Mouse (Mus musculus): ENCODE measurements at regions not wholly inside any gene's neighbourhood (a gene's known extent, or its start where the extent isn't known, plus 50 kb on each side); places are given as distances from the start of the nearest gene placed in this dataset.
A peak's percentile ranks its signal among the peaks of the same experiment; 100 is the strongest.

GRCm38 (mm10) chr2:61499266-61499665 lies 79.1 kb upstream of the Tank start:
- no peak for DNase-seq
- Histone ChIP-seq H3K27ac (no peak overlapping the region), H3K9ac (ENCODE audit: low read depth, low read length) (no peak overlapping the region)

GRCm38 (mm10) chr2:61497930-61498329 lies 80.5 kb upstream of the Tank start:
- Histone ChIP-seq H3K9ac (ENCODE audit: low read depth, low read length) (no peak overlapping the region), H3K79me2 (replicated peaks; ENCODE audit: control insufficient read depth, insufficient read depth, low read length) (no peaks in the 10 kb centered on the region), H3K4me1 (ENCODE audit: control insufficient read depth, insufficient read depth, low read length) (peaks cover 1% of the 10 kb centered on the region; the same call in 1 of the 2 replicates), H3K27me3 (ENCODE audit: control insufficient read depth, insufficient read depth, low read length) (no peaks in the 10 kb centered on the region), H3K27ac (no peak overlapping the region), H3K36me3 (ENCODE audit: control insufficient read depth, insufficient read depth, low read length) (no peaks in the 10 kb centered on the region), H3K4me3 (no peak overlapping the region)
- TF ChIP-seq EP300 (IDR thresholded peaks at IDR 0.05; ENCODE audit: insufficient read depth, low read depth, low read length): no peak
- TF ChIP-seq POLR2A (IDR thresholded peaks at IDR 0.05; ENCODE audit: insufficient read depth, low read depth, low read length): no peak
- no peak for TF ChIP-seq CTCF (IDR thresholded peaks at IDR 0.05)
- WGBS: 63% methylated on average over 5 of the region's 5 CpGs
- DNase-seq: no peak
- intact Hi-C loops (cut with DNase I): loop anchor here (10.0 kb wide), 1 partner anchor 467 kb away; no protein-coding TSS in a partner anchor

More at GRCm38 (mm10) chr2:61499266-61499665, 79.1 kb upstream of the Tank start:
- no peak overlapping the region for H3K4me3 ChIP-seq
- H3K4me1 ChIP-seq (ENCODE audit: control insufficient read depth, insufficient read depth, low read length): peaks cover under 1% of the 10 kb centered on the region; the same call in 1 of the 2 replicates
- TF ChIP-seq CTCF (IDR thresholded peaks at IDR 0.05) (no peak), POLR2A (IDR thresholded peaks at IDR 0.05; ENCODE audit: insufficient read depth, low read depth, low read length) (no peak), EP300 (IDR thresholded peaks at IDR 0.05; ENCODE audit: insufficient read depth, low read depth, low read length) (no peak)
- 44% methylated on average over 1 of the region's 1 CpGs for WGBS
- intact Hi-C loops (cut with DNase I): loop anchor here (10.0 kb wide), 1 partner anchor 466 kb away; no protein-coding TSS in a partner anchor
- H3K36me3 ChIP-seq (ENCODE audit: control insufficient read depth, insufficient read depth, low read length): no peaks in the 10 kb centered on the region
- no peaks in the 10 kb centered on the region for H3K79me2 ChIP-seq (replicated peaks; ENCODE audit: control insufficient read depth, insufficient read depth, low read length)
- H3K27me3 ChIP-seq (ENCODE audit: control insufficient read depth, insufficient read depth, low read length): no peaks in the 10 kb centered on the region

- Histone ChIP-seq H3K36me3 (ENCODE audit: control insufficient read depth, insufficient read depth, low read length) (no peaks in the 10 kb centered on the region), H3K79me2 (replicated peaks; ENCODE audit: control insufficient read depth, insufficient read depth, low read length) (no peaks in the 10 kb centered on the region), H3K4me3 (no peak overlapping the region), H3K9ac (ENCODE audit: low read depth, low read length) (no peak overlapping the region), H3K27ac (no peak overlapping the region), H3K27me3 (ENCODE audit: control insufficient read depth, insufficient read depth, low read length) (no peaks in the 10 kb centered on the region), H3K4me1 (ENCODE audit: control insufficient read depth, insufficient read depth, low read length) (peaks cover 1% of the 10 kb centered on the region; the same call in 1 of the 2 replicates)
- DNase-seq: no peak
- 83% methylated on average over 2 of the region's 2 CpGs for WGBS
- TF ChIP-seq CTCF (IDR thresholded peaks at IDR 0.05): no peak
- TF ChIP-seq POLR2A (IDR thresholded peaks at IDR 0.05; ENCODE audit: insufficient read depth, low read depth, low read length): no peak
- intact Hi-C loops (cut with DNase I): loop anchor here (10.0 kb wide), 1 partner anchor 468 kb away; no protein-coding TSS in a partner anchor
Observed at GRCm38 (mm10) chr2:61496968-61497367, 81.4 kb upstream of the Tank start.

GRCm38 (mm10) chr2:61493918-61494712 lies 84.3 kb upstream of the Tank start:
- H3K4me1 ChIP-seq (ENCODE audit: control insufficient read depth, insufficient read depth, low read length): peaks cover 1% of the 10 kb centered on the region; the same call in 1 of the 2 replicates
- TF ChIP-seq CTCF (IDR thresholded peaks at IDR 0.05) (peak; percentile 100), POLR2A (IDR thresholded peaks at IDR 0.05; ENCODE audit: insufficient read depth, low read depth, low read length) (no peak), EP300 (IDR thresholded peaks at IDR 0.05; ENCODE audit: insufficient read depth, low read depth, low read length) (0 out of 2 replicates have a peak, but pooled peaks have one; percentile 13)
- no peaks in the 10 kb centered on the region for H3K79me2 ChIP-seq (replicated peaks; ENCODE audit: control insufficient read depth, insufficient read depth, low read length)
- H3K27ac ChIP-seq: no peak overlapping the region
- no peak overlapping the region for H3K9ac ChIP-seq (ENCODE audit: low read depth, low read length)
- intact Hi-C loops (cut with DNase I): loop anchor here (10.0 kb wide), 1 partner anchor 471 kb away; no protein-coding TSS in a partner anchor
- peak; percentile 52 to 78 for DNase-seq
- 32% methylated on average over 11 of the region's 11 CpGs for WGBS
- no peaks in the 10 kb centered on the region for H3K27me3 ChIP-seq (ENCODE audit: control insufficient read depth, insufficient read depth, low read length)
- H3K36me3 ChIP-seq (ENCODE audit: control insufficient read depth, insufficient read depth, low read length): no peaks in the 10 kb centered on the region
- no peak overlapping the region for H3K4me3 ChIP-seq

GRCm38 (mm10) chr2:61492043-61492743 lies 86.2 kb upstream of the Tank start:
- Histone ChIP-seq H3K27me3 (ENCODE audit: control insufficient read depth, insufficient read depth, low read length) (no peaks in the 10 kb centered on the region), H3K36me3 (ENCODE audit: control insufficient read depth, insufficient read depth, low read length) (no peaks in the 10 kb centered on the region), H3K4me3 (no peak overlapping the region), H3K79me2 (replicated peaks; ENCODE audit: control insufficient read depth, insufficient read depth, low read length) (no peaks in the 10 kb centered on the region), H3K27ac (no peak overlapping the region), H3K4me1 (ENCODE audit: control insufficient read depth, insufficient read depth, low read length) (peaks cover 1% of the 10 kb centered on the region; the same call in 1 of the 2 replicates), H3K9ac (ENCODE audit: low read depth, low read length) (no peak overlapping the region)
- intact Hi-C loops (cut with DNase I): loop anchor here (10.0 kb wide), 1 partner anchor 473 kb away; no protein-coding TSS in a partner anchor
- no peak for TF ChIP-seq POLR2A (IDR thresholded peaks at IDR 0.05; ENCODE audit: insufficient read depth, low read depth, low read length)
- no peak for TF ChIP-seq EP300 (IDR thresholded peaks at IDR 0.05; ENCODE audit: insufficient read depth, low read depth, low read length)
- peak; percentile 74 for TF ChIP-seq CTCF (IDR thresholded peaks at IDR 0.05)
- WGBS: 69% methylated on average over 6 of the region's 6 CpGs
- peak; percentile 14 to 35 for DNase-seq

Measured in heart, adult 2 months (tissue).